Mouse (Mus musculus) lung, postnatal 0 days (tissue): ENCODE results near the gene Cadps2. TPM values are rescaled to one million over a fixed set of nuclear protein-coding genes. Genes with fewer than 3 reads are reported as not detected.

Experiments
- ATAC-seq: fragments of 200-750 bp; cut with Nextera tagmentation; 2 replicates; pipeline ENCODE4 v1.8.0; 2017; ENCODE audit warnings: moderate library complexity
- DNase-seq: peaks from one replicate; pipeline ENCODE4 v3.0.0-alpha.2; 2016; ENCODE audit warnings: low spot score
- H3K27ac ChIP-seq: fragments of 300-500 bp; sonication (generic); 2 replicates; pipeline ENCODE4 v1.5.1; 2014; ENCODE audit warnings: antibody characterized with exemption, mild to moderate bottlenecking, low read length, mixed read lengths
- H3K27me3 ChIP-seq: fragments of 300-500 bp; sonication (generic); replicated peaks from 2 replicates; pipeline ENCODE4 v1.6.1; 2014; ENCODE audit warnings: low read length, mixed read lengths; ENCODE audit not compliant: insufficient read depth
- H3K36me3 ChIP-seq: fragments of 300-500 bp; sonication (generic); 2 replicates; pipeline ENCODE4 v1.6.1; 2014; ENCODE audit warnings: low read length, mixed read lengths; ENCODE audit not compliant: insufficient read depth
- H3K4me1 ChIP-seq: fragments of 300-500 bp; sonication (generic); 2 replicates; pipeline ENCODE4 v1.6.1; 2014; ENCODE audit warnings: antibody characterized with exemption, low read depth, low read length, mixed read lengths; ENCODE audit not compliant: insufficient read depth
- H3K4me2 ChIP-seq: fragments of 300-500 bp; sonication (generic); replicated peaks from 2 replicates; pipeline ENCODE4 v1.6.1; 2014; ENCODE audit warnings: low read depth, mild to moderate bottlenecking, low read length, moderate library complexity, mixed read lengths
- H3K4me3 ChIP-seq: fragments of 300-500 bp; sonication (generic); 2 replicates; pipeline ENCODE4 v1.5.1; 2014; ENCODE audit warnings: low read depth, low read length
- H3K9ac ChIP-seq: fragments of 300-500 bp; sonication (generic); replicated peaks from 2 replicates; pipeline ENCODE4 v1.6.1; 2014; ENCODE audit warnings: low read depth, mild to moderate bottlenecking
- H3K9me3 ChIP-seq: fragments of 300-500 bp; sonication (generic); 2 replicates; pipeline ENCODE4 v1.6.1; 2016; ENCODE audit warnings: low read length, mixed read lengths
- CTCF ChIP-seq: IDR thresholded peaks from 2 replicates; pipeline ENCODE4 v1.5.1; 2016; ENCODE audit warnings: antibody characterized with exemption, mild to moderate bottlenecking
- EP300 ChIP-seq: IDR thresholded peaks from 2 replicates; pipeline ENCODE4 v1.6.1; 2016; ENCODE audit warnings: antibody characterized with exemption, mild to moderate bottlenecking, control low read depth
- WGBS: fragments of 180-500 bp; shearing (Covaris S2); extraction: QIAGEN DNeasy Blood & Tissue Kit; methylation state at CpG from one replicate; pipeline ENCODE4 v1.1.7; 2014; 5-methylcytosine and 5-hydroxymethylcytosine counted together
- polyA plus RNA-seq: library from polyadenylated mRNA; unstranded; fragments of >200 nt; fragmentation: Nextera tagmentation; extraction: Ambion mirVana; gene quantifications from 2 replicates; pipeline ENCODE4 v1.2.1, GENCODE M21; 2015

Cadps2 gene
- 8.0 and 10.2 TPM in 2 replicates for polyA plus RNA-seq

- Histone ChIP-seq H3K4me3 (peak within 1 kb of the TSS; percentile 86), H3K36me3 (no peaks in the 10 kb centered on the region), H3K9ac (peak within 1 kb of the TSS; percentile 72), H3K27me3 (no peaks in the 10 kb centered on the region), H3K27ac (peak within 1 kb of the TSS; percentile 88), H3K9me3 (no peaks in the 10 kb centered on the region), H3K4me2 (peak within 1 kb of the TSS; percentile 82), H3K4me1 (0 out of 2 replicates have a peak, but pooled peaks cover 4% of the 10 kb centered on the region)
- TF ChIP-seq CTCF, result no peak
- no peak for TF ChIP-seq EP300
- peak; percentile 88 for ATAC-seq
- under 1% methylated on average over 37 of the region's 114 CpGs for WGBS
- DNase-seq, result peak; percentile 72
Observed at GRCm38 (mm10) chr6:23839009-23839811, at the start of gene Cadps2. TSS of gene Cadps2 (minus strand) at chr6:23839421.

GRCm38 (mm10) chr6:23886418-23886817 is 47.2 kb upstream of the Cadps2 start:
- Histone ChIP-seq H3K9me3 (no peaks in the 10 kb centered on the region), H3K27me3 (no peaks in the 10 kb centered on the region), H3K4me3 (no peak overlapping the region), H3K36me3 (no peaks in the 10 kb centered on the region), H3K9ac (no peak overlapping the region), H3K27ac (no peak overlapping the region), H3K4me1 (no peaks in the 10 kb centered on the region), H3K4me2 (no peak overlapping the region)
- TF ChIP-seq EP300 (no peak), CTCF (peak; percentile 85)
- ATAC-seq (peak; percentile 90), DNase-seq (peak; percentile 85)
- 4% methylated on average over 6 of the region's 6 CpGs for WGBS

GRCm38 (mm10) chr6:23876765-23877408 is 37.7 kb upstream of the Cadps2 start:
- Histone ChIP-seq H3K27ac (no peak overlapping the region), H3K36me3 (no peaks in the 10 kb centered on the region), H3K4me1 (no peaks in the 10 kb centered on the region), H3K27me3 (no peaks in the 10 kb centered on the region), H3K9ac (no peak overlapping the region), H3K4me3 (no peak overlapping the region), H3K9me3 (no peaks in the 10 kb centered on the region), H3K4me2 (no peak overlapping the region)
- TF ChIP-seq CTCF, result no peak
- 80% methylated on average over 4 of the region's 4 CpGs for WGBS
- ATAC-seq (no peak), DNase-seq (no peak)

- 64% methylated on average over 4 of the region's 4 CpGs for whole genome bisulfite sequencing
- H3K9ac ChIP-seq, result no peak overlapping the region
- no peak for TF ChIP-seq CTCF
- no peak for TF ChIP-seq EP300
- ATAC-seq, result no peak
- H3K4me1 ChIP-seq, result no peaks in the 10 kb centered on the region
- no peak overlapping the region for H3K4me2 ChIP-seq
- H3K27me3 ChIP-seq, result no peaks in the 10 kb centered on the region
- H3K27ac ChIP-seq, result no peak overlapping the region
- DNase-seq, result no peak
- no peak overlapping the region for H3K4me3 ChIP-seq
- no peaks in the 10 kb centered on the region for H3K9me3 ChIP-seq
- H3K36me3 ChIP-seq, result no peaks in the 10 kb centered on the region
Observed at GRCm38 (mm10) chr6:23876363-23876762, 37.1 kb upstream of the Cadps2 start.

GRCm38 (mm10) chr6:23873812-23874211 is 34.6 kb upstream of the Cadps2 start:
- H3K36me3 ChIP-seq, result no peaks in the 10 kb centered on the region
- H3K9me3 ChIP-seq, result no peaks in the 10 kb centered on the region
- WGBS, result 77% methylated on average over 4 of the region's 4 CpGs
- no peak overlapping the region for H3K27ac ChIP-seq
- H3K9ac ChIP-seq, result no peak overlapping the region
- H3K27me3 ChIP-seq, result no peaks in the 10 kb centered on the region
- DNase-seq (no peak), ATAC-seq (no peak)
- no peak overlapping the region for H3K4me3 ChIP-seq
- TF ChIP-seq EP300 (no peak), CTCF (no peak)
- H3K4me1 ChIP-seq, result no peaks in the 10 kb centered on the region
- no peak overlapping the region for H3K4me2 ChIP-seq

GRCm38 (mm10) chr6:23873231-23873630 is 34.0 kb upstream of the Cadps2 start:
- Histone ChIP-seq H3K4me1 (no peaks in the 10 kb centered on the region), H3K27me3 (no peaks in the 10 kb centered on the region), H3K27ac (no peak overlapping the region), H3K4me3 (no peak overlapping the region), H3K9me3 (no peaks in the 10 kb centered on the region), H3K9ac (no peak overlapping the region), H3K36me3 (no peaks in the 10 kb centered on the region), H3K4me2 (no peak overlapping the region)
- DNase-seq (no peak), ATAC-seq (no peak)
- TF ChIP-seq CTCF, result no peak
- no peak for TF ChIP-seq EP300
- WGBS, result 68% methylated on average over 3 of the region's 3 CpGs
